Mouse (Mus musculus): ENCODE results near the gene Fam124a.

Gene Fam124a

DNA sequence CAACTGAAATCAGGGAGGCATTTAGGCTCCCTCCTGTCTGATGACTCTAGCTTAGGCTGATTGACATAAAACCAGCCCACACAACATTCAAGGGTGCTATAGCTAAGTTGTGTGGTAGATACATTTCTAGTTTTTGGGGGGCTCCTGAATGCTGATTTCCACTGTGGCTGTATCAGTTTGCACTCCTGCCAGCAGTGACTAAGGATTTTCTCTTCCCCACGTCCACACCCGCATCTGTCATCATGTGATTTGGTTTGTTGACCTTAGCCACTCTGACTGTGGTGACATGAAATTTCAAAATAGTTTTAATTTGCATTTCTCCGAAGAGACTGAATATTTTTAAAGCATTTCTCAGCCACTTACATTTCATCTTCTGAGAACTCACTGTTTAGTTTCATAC lies 101.9 kb downstream of the Fam124a start:
- DNase-seq (ENCODE audit: low read depth, low spot score): no peak

Measured in telencephalon, adult 2 months (tissue).